Mouse (Mus musculus) limb, embryonic 11.5 days (tissue): ENCODE data around the gene Gng5. TPM values are rescaled to one million over a fixed set of nuclear protein-coding genes. Genes with fewer than 3 reads are reported as not detected.

ENCODE experiments used
- ATAC-seq: fragments of 200-750 bp; cut with Nextera tagmentation; 2 replicates; pipeline ENCODE4 v1.8.0; 2017; ENCODE audit warnings: low read depth; ENCODE audit not compliant: insufficient number of reproducible peaks, low FRiP score, low TSS enrichment
- DNase-seq: peaks from one replicate; pipeline ENCODE4 v3.0.0-alpha.2; 2015; ENCODE audit warnings: low spot score
- H3K27ac ChIP-seq: fragments of 300-500 bp; sonication (generic); replicated peaks from 2 replicates; pipeline ENCODE4 v1.5.1; 2014; ENCODE audit warnings: low read depth, mild to moderate bottlenecking, low read length
- H3K27me3 ChIP-seq: fragments of 300-500 bp; sonication (generic); 2 replicates; pipeline ENCODE4 v1.6.1; 2014; ENCODE audit warnings: mild to moderate bottlenecking, low read length, mixed read lengths; ENCODE audit not compliant: control insufficient read depth, insufficient read depth
- H3K36me3 ChIP-seq: fragments of 300-500 bp; sonication (generic); 2 replicates; pipeline ENCODE4 v1.6.1; 2014; ENCODE audit warnings: mild to moderate bottlenecking, low read length, moderate library complexity, mixed read lengths; ENCODE audit not compliant: control insufficient read depth, insufficient read depth
- H3K4me1 ChIP-seq: fragments of 300-500 bp; sonication (generic); 2 replicates; pipeline ENCODE4 v1.6.1; 2014; ENCODE audit warnings: low read length, mixed read lengths; ENCODE audit not compliant: control insufficient read depth, insufficient read depth
- H3K4me2 ChIP-seq: fragments of 300-500 bp; sonication (generic); 2 replicates; pipeline ENCODE4 v1.6.1; 2014; ENCODE audit warnings: low read depth, mild to moderate bottlenecking, moderate library complexity; ENCODE audit not compliant: severe bottlenecking
- H3K4me3 ChIP-seq: fragments of 300-500 bp; sonication (generic); 2 replicates; pipeline ENCODE4 v1.5.1; 2014; ENCODE audit warnings: low read depth, low read length
- H3K9ac ChIP-seq: fragments of 300-500 bp; sonication (generic); 2 replicates; pipeline ENCODE4 v1.6.1; 2014; ENCODE audit warnings: mild to moderate bottlenecking, low read length
- H3K9me3 ChIP-seq: fragments of 300-500 bp; sonication (generic); 2 replicates; pipeline ENCODE4 v1.6.1; 2016; ENCODE audit warnings: low read length; ENCODE audit not compliant: control insufficient read depth
- WGBS: fragments of 180-500 bp; shearing (Covaris S2); extraction: QIAGEN DNeasy Blood & Tissue Kit; methylation state at CpG from one replicate; pipeline ENCODE4 v1.1.7; 2014; 5-methylcytosine and 5-hydroxymethylcytosine counted together
- polyA plus RNA-seq: library from polyadenylated mRNA; unstranded; fragments of >200 nt; fragmentation: Nextera tagmentation; extraction: Ambion mirVana; gene quantifications from 2 replicates; pipeline ENCODE4 v1.2.1, GENCODE M21; 2014

Gng5 gene
- polyA plus RNA-seq: 1,225 and 1,227 TPM in 2 replicates

- no peaks in the 10 kb centered on the region for H3K27me3 ChIP-seq
- ATAC-seq (peak; percentile 91), DNase-seq (peak; percentile 90)
- peak within 1 kb of the TSS; percentile 76 for H3K4me3 ChIP-seq
- H3K9me3 ChIP-seq: no peaks in the 10 kb centered on the region
- peak within 1 kb of the TSS; percentile 93 for H3K27ac ChIP-seq
- peaks cover 4% of the 10 kb centered on the region for H3K4me1 ChIP-seq
- peak within 1 kb of the TSS; percentile 85 for H3K9ac ChIP-seq
- peaks cover 6% of the 10 kb centered on the region for H3K36me3 ChIP-seq
- 0% methylated on average over 58 of the region's 88 CpGs for whole genome bisulfite sequencing
- peak within 1 kb of the TSS; percentile 63 for H3K4me2 ChIP-seq
Measured at GRCm38 (mm10) chr3:146499431-146500002, at the start of gene Gng5, which contains the start of gene Spata1. Gene Gng5 (plus strand): TSS chr3:146499807. Gene Spata1 (minus strand): TSS chr3:146499753.

- H3K4me3 ChIP-seq: peak overlapping the region; percentile 50
- DNase-seq (peak; percentile 96), ATAC-seq (peak; percentile 99)
- 0 out of 2 replicates have a peak, but pooled peaks cover 2% of the 10 kb centered on the region for H3K36me3 ChIP-seq
- WGBS: under 1% methylated on average over 29 of the region's 29 CpGs
- no peaks in the 10 kb centered on the region for H3K27me3 ChIP-seq
- H3K4me2 ChIP-seq: peak overlapping the region; percentile 74
- H3K27ac ChIP-seq: peak overlapping the region; percentile 62
- H3K4me1 ChIP-seq: 0 out of 2 replicates have a peak, but pooled peaks cover 2% of the 10 kb centered on the region
- H3K9ac ChIP-seq: peak overlapping the region; percentile 72
- H3K9me3 ChIP-seq: no peaks in the 10 kb centered on the region
Measured at GRCm38 (mm10) chr3:146450371-146450841, 49.2 kb upstream of the Gng5 start.

GRCm38 (mm10) chr3:146451375-146451774, 48.2 kb upstream of the Gng5 start:
- DNase-seq (no peak), ATAC-seq (no peak)
- Histone ChIP-seq H3K27me3 (no peaks in the 10 kb centered on the region), H3K36me3 (no peaks in the 10 kb centered on the region), H3K9ac (no peak overlapping the region), H3K9me3 (no peaks in the 10 kb centered on the region), H3K4me3 (no peak overlapping the region), H3K4me1 (0 out of 2 replicates have a peak, but pooled peaks cover 2% of the 10 kb centered on the region), H3K27ac (no peak overlapping the region), H3K4me2 (no peak overlapping the region)
- WGBS: 87% methylated on average over 5 of the region's 5 CpGs

DNA sequence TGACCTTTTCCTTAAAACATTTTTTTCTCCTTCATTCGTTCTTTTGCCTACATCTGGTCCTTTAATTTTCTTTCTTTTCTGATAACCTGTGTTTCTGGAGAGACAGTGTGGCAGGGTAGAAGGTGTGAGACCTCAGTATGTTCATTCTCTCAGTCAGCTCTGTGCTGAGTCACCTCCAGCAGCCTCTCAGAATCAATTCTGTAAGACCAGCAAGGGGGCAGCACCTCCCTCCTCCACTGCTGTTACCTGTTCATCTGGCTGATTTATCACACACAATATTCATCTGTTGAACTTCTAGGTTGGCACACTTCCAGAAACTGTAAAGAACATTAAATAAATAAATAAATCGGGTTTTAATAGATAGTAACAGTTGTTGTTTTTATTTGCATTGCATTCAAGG, 36.7 kb upstream of the Gng5 start:
- Histone ChIP-seq H3K9ac (no peak overlapping the region), H3K36me3 (no peaks in the 10 kb centered on the region), H3K27me3 (no peaks in the 10 kb centered on the region), H3K4me2 (no peak overlapping the region), H3K4me1 (no peaks in the 10 kb centered on the region), H3K27ac (no peak overlapping the region), H3K4me3 (no peak overlapping the region), H3K9me3 (no peaks in the 10 kb centered on the region)
- WGBS: 58% methylated on average over 2 of the region's 2 CpGs
- ATAC-seq (no peak), DNase-seq (no peak)

- H3K4me2 ChIP-seq: no peak overlapping the region
- no peak overlapping the region for H3K9ac ChIP-seq
- no peak for DNase-seq
- ATAC-seq: no peak
- H3K4me3 ChIP-seq: no peak overlapping the region
- H3K9me3 ChIP-seq: no peaks in the 10 kb centered on the region
- no peaks in the 10 kb centered on the region for H3K27me3 ChIP-seq
- 78% methylated on average over 2 of the region's 2 CpGs for WGBS
- no peak overlapping the region for H3K27ac ChIP-seq
- no peaks in the 10 kb centered on the region for H3K36me3 ChIP-seq
- no peaks in the 10 kb centered on the region for H3K4me1 ChIP-seq
Measured at GRCm38 (mm10) chr3:146469226-146469625, 30.4 kb upstream of the Gng5 start.

- WGBS: 80% methylated on average over 4 of the region's 4 CpGs
- no peaks in the 10 kb centered on the region for H3K4me1 ChIP-seq
- DNase-seq (no peak), ATAC-seq (no peak)
- no peaks in the 10 kb centered on the region for H3K27me3 ChIP-seq
- H3K4me2 ChIP-seq: no peak overlapping the region
- no peak overlapping the region for H3K9ac ChIP-seq
- H3K27ac ChIP-seq: no peak overlapping the region
- H3K36me3 ChIP-seq: no peaks in the 10 kb centered on the region
- no peaks in the 10 kb centered on the region for H3K9me3 ChIP-seq
- no peak overlapping the region for H3K4me3 ChIP-seq
Measured at GRCm38 (mm10) chr3:146472657-146473056, 26.9 kb upstream of the Gng5 start.

DNA sequence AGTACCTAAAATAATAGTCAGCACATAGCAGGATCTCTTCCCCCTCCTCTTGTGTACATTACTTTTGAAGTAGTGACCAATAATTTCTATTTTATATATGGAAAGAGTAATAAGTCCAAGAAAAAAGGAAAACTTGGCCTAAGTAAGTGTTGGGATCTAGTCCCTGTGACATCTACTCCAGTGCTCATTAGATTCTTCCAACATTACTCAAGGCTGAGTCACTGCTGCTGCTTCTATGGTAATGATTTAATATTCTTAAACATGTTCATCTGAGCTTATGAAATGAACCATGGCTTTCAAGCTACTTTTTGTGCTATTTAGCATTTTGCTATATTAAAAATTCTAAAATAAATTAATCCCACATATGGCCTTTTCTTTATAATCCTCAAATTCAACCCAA, 25.9 kb upstream of the Gng5 start:
- H3K4me2 ChIP-seq: no peak overlapping the region
- no peak for DNase-seq
- no peak for ATAC-seq
- H3K4me1 ChIP-seq: no peaks in the 10 kb centered on the region
- H3K27ac ChIP-seq: no peak overlapping the region
- no peaks in the 10 kb centered on the region for H3K27me3 ChIP-seq
- no peak overlapping the region for H3K4me3 ChIP-seq
- H3K9ac ChIP-seq: no peak overlapping the region
- H3K36me3 ChIP-seq: no peaks in the 10 kb centered on the region
- H3K9me3 ChIP-seq: no peaks in the 10 kb centered on the region

- no peak overlapping the region for H3K4me2 ChIP-seq
- DNase-seq (no peak), ATAC-seq (no peak)
- H3K9ac ChIP-seq: no peak overlapping the region
- no peak overlapping the region for H3K27ac ChIP-seq
- no peak overlapping the region for H3K4me3 ChIP-seq
- no peaks in the 10 kb centered on the region for H3K36me3 ChIP-seq
- H3K9me3 ChIP-seq: no peaks in the 10 kb centered on the region
- WGBS: 91% methylated on average over 3 of the region's 3 CpGs
- H3K27me3 ChIP-seq: no peaks in the 10 kb centered on the region
- H3K4me1 ChIP-seq: no peaks in the 10 kb centered on the region
Measured at GRCm38 (mm10) chr3:146474428-146474827, 25.2 kb upstream of the Gng5 start.

DNA sequence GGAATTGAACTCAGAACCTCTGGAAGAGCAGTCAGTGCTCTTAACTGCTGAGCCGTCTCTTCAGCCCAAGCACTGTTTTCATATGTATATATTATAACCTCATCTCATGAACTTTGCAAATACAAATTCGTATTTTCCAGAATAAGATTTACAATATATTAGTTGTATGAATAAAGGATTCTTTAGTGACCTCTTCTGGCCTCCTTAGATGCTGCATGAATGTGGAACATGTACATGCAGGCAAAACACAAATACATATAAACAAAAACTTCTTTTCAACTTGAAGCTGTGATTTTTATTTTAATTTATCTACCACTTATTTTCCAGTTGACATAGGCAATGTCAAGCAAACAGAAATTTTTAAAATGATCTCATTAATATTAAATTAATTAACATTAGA, 17.6 kb upstream of the Gng5 start:
- Histone ChIP-seq H3K4me3 (no peak overlapping the region), H3K27me3 (no peaks in the 10 kb centered on the region), H3K9ac (no peak overlapping the region), H3K36me3 (no peaks in the 10 kb centered on the region), H3K27ac (no peak overlapping the region), H3K4me2 (no peak overlapping the region), H3K4me1 (no peaks in the 10 kb centered on the region), H3K9me3 (no peaks in the 10 kb centered on the region)
- DNase-seq (no peak), ATAC-seq (no peak)
- 81% methylated on average over 2 of the region's 2 CpGs for WGBS
